Mouse (Mus musculus) gastrocnemius, adult 8-10 months (tissue): ENCODE data around the gene Gm20441. TPM values are rescaled to one million over a fixed set of nuclear protein-coding genes. Genes with fewer than 3 reads are reported as not detected.

Experiments used
- DNase-seq, 2 experiments: peaks; one replicate each; pipeline ENCODE4 v3.0.0; 2022; ENCODE audit warnings: low spot score in 2 of 2
- total RNA-seq, 4 experiments: library from RNA; stranded (reverse); gene quantifications; 2 replicates each; pipeline ENCODE4 v1.2.4; 2022

Gene Gm20441
- total RNA-seq = not detected

GRCm38 (mm10) chr10:75780769-75781578, at the start of gene Gm20441, which contains the start of gene Gstt3:
Gene Gm20441, minus strand, starts transcription at chr10:75780954.
Gene Gstt3, minus strand, starts transcription at chr10:75781414.
- DNase-seq = peak; percentile 42 to 46

- no peak for DNase-seq
Observed at GRCm38 (mm10) chr10:75830275-75830670, 49.5 kb upstream of the Gm20441 start.

GRCm38 (mm10) chr10:75829529-75830274, 48.9 kb upstream of the Gm20441 start:
- DNase-seq = no peak

DNA sequence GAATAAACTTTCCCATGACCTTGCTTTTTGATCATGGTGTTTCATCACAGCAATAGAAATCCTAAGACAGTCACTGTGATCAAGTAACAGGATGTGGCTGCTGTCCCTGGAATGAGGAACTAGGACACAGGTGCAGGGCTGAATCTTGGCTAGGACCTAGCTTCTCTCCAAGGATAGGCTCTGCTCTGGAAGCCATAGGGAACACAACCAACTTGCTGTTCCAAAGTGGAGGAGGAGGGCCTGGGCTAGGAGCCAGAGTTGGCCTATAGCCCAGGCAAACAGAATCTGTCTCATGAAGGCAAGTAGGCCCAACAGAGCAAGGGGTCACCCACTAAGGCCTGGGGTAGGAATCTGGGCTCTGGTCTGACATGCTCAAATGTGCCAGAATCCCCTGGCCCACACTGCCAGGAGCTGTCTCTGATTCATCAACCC, 47.8 kb upstream of the Gm20441 start:
- DNase-seq = peak; percentile 91 to 94

- DNase-seq = peak; percentile 79 to 87
Observed at GRCm38 (mm10) chr10:75827668-75828360, 47.1 kb upstream of the Gm20441 start.

DNA sequence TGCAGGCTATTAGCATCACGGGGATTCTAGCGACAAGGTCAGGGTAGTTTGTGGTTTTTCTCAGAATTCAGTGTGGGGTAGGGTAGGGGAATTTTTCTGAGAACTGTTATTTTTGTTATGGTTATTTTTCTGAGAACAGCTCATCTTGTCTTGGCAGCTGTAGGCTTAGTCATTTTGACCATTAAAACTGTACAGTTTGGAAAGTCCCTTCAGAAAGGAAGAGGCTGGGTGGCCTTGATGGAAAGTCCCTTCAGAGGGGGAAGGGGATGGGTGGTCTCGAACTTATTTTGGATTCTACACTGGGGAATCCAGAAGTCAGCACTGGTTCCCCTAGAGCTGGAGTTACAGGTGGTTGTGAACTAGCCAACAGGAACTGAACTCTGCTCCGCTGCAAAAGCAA, 43.8 kb upstream of the Gm20441 start:
- DNase-seq = no peak

- DNase-seq = no peak
Observed at GRCm38 (mm10) chr10:75823782-75824181, 43.0 kb upstream of the Gm20441 start.

GRCm38 (mm10) chr10:75822443-75822842, 41.7 kb upstream of the Gm20441 start, which contains the start of gene Gstt4:
Gene Gstt4, minus strand, starts transcription at chr10:75822543.
- DNase-seq = no peak

- no peak for DNase-seq
Observed at GRCm38 (mm10) chr10:75819882-75820281, 39.1 kb upstream of the Gm20441 start.

DNA sequence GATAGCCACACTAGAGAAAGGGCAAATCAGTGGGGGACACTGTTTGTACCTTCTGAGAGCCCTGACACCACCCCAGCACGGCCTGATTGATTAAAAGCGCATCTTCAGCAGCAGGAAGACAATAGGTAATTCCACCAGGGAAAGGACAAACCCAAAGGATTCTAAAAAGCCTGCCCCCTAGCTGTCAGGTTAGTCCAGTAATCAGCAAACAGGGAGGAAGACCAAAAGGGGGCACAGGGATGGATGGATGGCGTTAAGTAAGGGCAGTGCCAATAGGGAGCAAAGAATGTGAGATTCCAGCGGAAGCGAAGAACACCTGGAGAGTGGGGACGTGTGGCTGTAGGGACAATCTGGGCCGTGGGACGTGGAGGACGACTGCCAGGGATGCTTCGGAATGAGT, 37.9 kb upstream of the Gm20441 start:
- DNase-seq = no peak

DNA sequence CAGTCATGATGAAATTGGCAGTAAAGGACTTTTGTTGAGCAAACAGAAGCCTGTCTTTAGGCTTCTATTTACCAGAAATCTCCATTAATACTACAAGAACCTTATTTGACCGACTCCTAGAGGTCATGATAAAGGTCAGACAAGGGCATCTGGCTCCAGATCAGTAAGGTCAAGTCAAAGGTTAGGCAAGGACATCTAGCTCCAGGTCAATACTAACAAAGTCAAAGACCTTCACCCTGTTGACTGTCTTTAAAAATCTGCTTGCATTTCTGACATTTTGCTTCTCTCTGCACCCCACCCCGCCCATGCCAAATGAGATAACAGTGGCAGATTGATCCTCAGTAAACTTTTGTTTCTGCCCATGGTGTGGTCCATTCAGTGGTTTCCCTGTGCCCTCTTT, 23.5 kb upstream of the Gm20441 start:
- DNase-seq = no peak

GRCm38 (mm10) chr10:75798176-75798696, 17.5 kb upstream of the Gm20441 start, which contains the start of gene Gstt1:
Gene Gstt1, minus strand, starts transcription at chr10:75798584.
- peak; percentile 62 to 77 for DNase-seq

- peak; percentile 35 to 58 for DNase-seq
Observed at GRCm38 (mm10) chr10:75797619-75798175, 16.9 kb upstream of the Gm20441 start.

DNA sequence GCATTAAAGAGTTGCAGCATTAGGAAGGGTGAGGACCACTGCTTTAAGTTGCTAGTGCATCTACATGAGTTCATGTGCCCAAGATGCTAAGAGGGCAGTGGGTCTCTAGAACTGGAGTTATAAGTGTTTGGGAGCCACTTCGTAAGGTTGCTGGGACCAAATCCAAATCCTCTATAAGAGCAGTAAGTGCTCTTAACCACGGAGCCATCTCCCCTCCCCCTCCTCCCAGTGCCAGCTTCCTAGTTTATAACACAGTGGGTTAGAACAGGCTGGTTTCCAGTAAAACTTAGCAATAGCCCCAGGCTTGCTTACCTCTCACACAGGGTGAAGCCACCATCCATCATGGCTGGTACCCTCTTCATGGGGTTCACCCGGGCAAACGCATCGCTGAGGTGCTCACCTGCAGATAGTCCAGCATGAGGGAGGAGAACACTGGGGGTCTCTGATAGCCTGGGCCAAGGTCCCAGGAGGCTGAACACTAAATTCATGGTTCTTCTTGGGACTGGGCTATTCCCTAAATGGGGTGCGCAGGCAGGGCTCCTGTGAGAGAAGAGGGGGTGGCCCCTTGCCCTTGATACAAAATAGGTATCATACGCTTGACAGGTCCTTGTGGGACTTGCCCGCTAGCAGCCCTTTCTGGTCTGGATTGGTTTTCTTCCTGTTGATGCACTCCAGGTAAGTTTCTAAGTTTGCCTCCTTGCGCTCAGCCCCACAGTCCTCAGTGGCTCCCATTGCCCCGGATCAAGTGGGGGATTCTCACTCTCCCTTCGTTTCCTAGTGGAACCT, 16.2 kb upstream of the Gm20441 start:
- no peak for DNase-seq

DNA sequence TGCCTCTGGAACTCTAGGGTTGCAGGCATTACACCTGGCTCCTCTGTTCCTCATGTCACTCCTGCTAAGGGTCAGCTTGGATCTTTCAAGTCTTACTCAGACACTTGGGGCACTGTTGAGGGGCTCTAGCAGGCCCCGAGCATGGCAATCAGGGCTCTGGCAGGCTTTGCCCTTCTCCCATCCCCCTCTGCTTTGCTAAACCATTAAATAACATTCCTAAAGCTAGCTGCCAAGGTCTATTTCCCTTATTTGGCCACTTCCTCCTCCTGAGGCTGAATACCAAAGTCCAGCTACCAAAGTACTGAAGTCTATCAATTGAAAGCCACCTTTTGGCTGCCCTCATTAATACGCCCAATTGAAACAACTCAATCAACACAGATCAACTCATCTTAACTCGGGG, 14.1 kb upstream of the Gm20441 start:
- no peak for DNase-seq

GRCm38 (mm10) chr10:75790773-75791172, 10.0 kb upstream of the Gm20441 start:
- DNase-seq = no peak

- no peak for DNase-seq
Observed at GRCm38 (mm10) chr10:75789841-75790240, 9.1 kb upstream of the Gm20441 start.

DNA sequence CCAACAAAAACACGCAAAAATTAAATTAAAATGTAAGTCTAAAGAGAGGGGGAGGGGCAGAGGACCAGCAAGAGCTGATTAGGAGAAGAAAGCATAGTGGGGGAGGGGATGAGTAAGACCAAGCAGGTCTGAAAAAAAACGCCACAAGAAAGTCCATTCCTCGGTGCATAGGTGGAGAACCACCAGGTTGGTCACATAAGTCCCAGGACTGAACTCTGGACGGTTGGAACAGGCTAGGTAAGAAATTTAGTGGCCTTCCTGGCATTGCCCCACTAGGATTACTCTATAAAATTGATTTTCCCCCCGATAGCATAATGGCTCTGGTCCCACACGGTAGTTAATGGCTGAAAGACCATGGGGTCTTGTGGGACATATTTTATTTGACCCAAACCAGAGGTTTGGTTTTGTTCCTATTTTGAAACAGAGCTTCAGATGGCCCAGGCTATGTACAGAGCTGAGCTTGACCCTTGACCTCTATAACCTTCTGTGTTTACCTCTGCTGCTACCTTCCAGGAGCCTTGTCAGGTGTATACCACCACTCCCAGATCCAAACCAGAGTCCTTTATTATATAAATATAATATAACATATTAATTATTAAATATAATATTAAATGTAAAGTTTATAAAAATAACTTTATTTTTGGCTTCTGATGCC, 8.5 kb upstream of the Gm20441 start:
- no peak for DNase-seq

DNA sequence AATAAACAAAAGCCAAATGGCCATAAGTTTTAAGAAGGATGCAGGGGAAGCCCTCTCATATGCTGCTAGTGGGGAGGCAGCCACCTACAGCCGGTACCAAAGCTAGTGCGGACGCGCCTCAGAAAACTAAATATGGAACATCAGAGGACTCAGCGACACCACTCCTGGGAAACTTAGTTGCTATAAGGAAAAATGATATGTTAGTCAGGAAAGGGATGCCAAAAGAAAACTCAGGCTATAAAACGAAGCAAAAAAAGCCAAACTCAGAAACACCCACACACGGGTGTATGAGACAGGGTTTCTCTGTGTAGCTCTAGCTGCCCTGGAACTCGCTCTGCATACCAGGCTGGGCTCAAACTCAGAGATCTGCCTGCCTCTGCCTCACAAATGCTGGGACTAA, 7.5 kb upstream of the Gm20441 start:
- no peak for DNase-seq

DNA sequence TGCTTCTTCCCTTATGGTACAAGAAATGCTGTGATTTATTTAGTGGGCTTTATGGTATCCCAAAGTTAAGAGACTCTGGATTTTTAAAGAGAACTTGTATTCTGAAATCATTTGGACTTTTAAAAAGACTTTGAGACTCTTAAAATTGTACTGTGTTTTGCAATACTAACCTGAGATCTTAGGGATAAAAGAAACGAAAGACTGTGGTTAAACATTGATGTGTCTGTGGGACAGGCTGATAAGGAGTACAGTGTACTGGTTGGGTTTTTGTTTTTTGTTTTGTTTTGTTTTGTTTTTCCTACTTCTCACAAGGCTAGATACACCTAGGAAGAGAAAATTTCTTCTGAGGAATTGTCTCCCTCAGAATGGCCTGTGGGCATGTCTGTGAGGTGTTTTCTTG, 4.7 kb upstream of the Gm20441 start:
- DNase-seq = no peak
